ENCODE assay signal across 8 mouse cellular contexts in the genomic region with DNA sequence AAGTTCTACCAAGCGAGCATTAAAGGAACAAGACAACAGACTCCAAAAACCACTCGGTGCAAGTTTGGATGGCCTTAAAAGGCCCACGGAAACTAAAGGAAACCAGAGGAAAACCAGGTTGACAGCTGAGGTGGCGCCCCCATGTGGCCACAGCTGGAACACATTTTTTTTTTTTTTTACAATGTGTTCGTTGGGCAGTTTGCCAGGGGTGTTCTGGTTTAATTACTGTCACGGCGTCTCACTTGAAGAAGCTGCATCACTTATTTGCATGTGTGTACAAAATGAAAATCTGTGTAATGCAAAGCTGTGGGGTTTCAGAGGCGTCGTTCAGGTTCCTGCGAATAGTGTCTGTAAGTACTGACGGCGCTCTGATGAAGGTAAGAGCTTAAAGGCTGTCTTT.
A peak's percentile ranks its signal among the peaks of the same experiment; 100 is the strongest.
DNase-seq lines count a peak whose midpoint lies in the region; ATAC-seq and TF ChIP-seq lines count a peak whose summit lies in the region.

No protein-coding gene starts in this region.

- H3K27ac ChIP-seq in left cerebral cortex, adult 2 months, result no peak overlapping the region

- intact Hi-C loops in left cerebral cortex, adult 2 months (cut with DNase I), result loop anchor here (5.0 kb wide), 1 partner anchor 454 kb away; no protein-coding TSS in a partner anchor
- intact Hi-C loops in left cerebral cortex, postnatal 36 days (cut with DNase I), result loop anchor here (5.0 kb wide), 1 partner anchor 454 kb away; no protein-coding TSS in a partner anchor

- H3K4me3 ChIP-seq in left cerebral cortex, adult 2 months, result no peak overlapping the region

- TF ChIP-seq CTCF in left cerebral cortex, adult 2 months (IDR thresholded peaks at IDR 0.05), result peak; percentile 70

- ATAC-seq in megakaryocyte, adult 5-6 weeks (ENCODE audit: poor library complexity, severe bottlenecking), result no peak

- DNase-seq in cerebellum, postnatal 14 days, result peak; percentile 56 to 83
- no peak for DNase-seq in cerebellum, adult 9-11 months
- DNase-seq in left cerebral cortex, adult 2 months (ENCODE audit: extremely low spot score in 1 of 2, low spot score in 2 of 2), result peak in 1 of 2 experiments; percentile 14
- DNase-seq in left cerebral cortex, postnatal 36 days (ENCODE audit: low spot score in 2 of 2), result no peak
- DNase-seq in ZHBTc4 (ENCODE audit: low read depth, low spot score), result peak; percentile 37
- DNase-seq in lung, postnatal 14 days, result peak; percentile 8
- DNase-seq in gastrocnemius, adult 18-20 months (ENCODE audit: low spot score), result no peak

Comparison
In these comparisons a context has a peak if more than half of its experiments do, and no peak if none do; other contexts are left out.
1. DNase-seq: peak in cerebellum, postnatal 14 days (2 of 2), ZHBTc4 (single experiment) and lung, postnatal 14 days (single experiment); none in cerebellum, adult 9-11 months (single experiment), left cerebral cortex, postnatal 36 days (0 of 2) and gastrocnemius, adult 18-20 months (single experiment).